Mouse (Mus musculus) cortical plate, adult 2 months (tissue): ENCODE data around the gene Neurod6.

Experiments used
- CTCF ChIP-seq: fragments of 200-500 bp; IDR thresholded peaks from 2 replicates; pipeline ENCODE4 v1.5.1; 2011; ENCODE audit warnings: mild to moderate bottlenecking, control low read depth, low read length; ENCODE audit not compliant: insufficient read depth; ENCODE audit errors: extremely low read depth
- POLR2A ChIP-seq: fragments of 200-500 bp; IDR thresholded peaks from 2 replicates; pipeline ENCODE4 v1.6.1; 2011; ENCODE audit warnings: mild to moderate bottlenecking, low read length, control low read depth; ENCODE audit not compliant: insufficient read depth; ENCODE audit errors: extremely low read depth

- no peak for TF ChIP-seq CTCF
- TF ChIP-seq POLR2A = no peak
These were observed 9.0 kb upstream of the Neurod6 start for GRCm38 (mm10) chr6:55690015-55690531.
